8 mouse cellular contexts compared by ENCODE assay signal in genomic region chr4:40134468-40135102, GRCm38 (mm10). TPM values are rescaled to one million over a fixed set of nuclear protein-coding genes. Genes with fewer than 3 reads are reported as not detected.
A peak's percentile ranks its signal among the peaks of the same experiment; 100 is the strongest.
DNase-seq lines count a peak whose midpoint lies in the region; ATAC-seq and TF ChIP-seq lines count a peak whose summit lies in the region.

No protein-coding gene starts in this region.

- H3K4me1 ChIP-seq in cerebellum, adult 2 months (ENCODE audit: control insufficient read depth, insufficient read depth, low read length), result no peaks in the 10 kb centered on the region
- H3K4me1 ChIP-seq in hindbrain, embryonic 13.5 days (replicated peaks), result no peaks in the 10 kb centered on the region

- H3K27me3 ChIP-seq in cerebellum, adult 2 months (ENCODE audit: control insufficient read depth, insufficient read depth, low read length), result no peaks in the 10 kb centered on the region
- no peaks in the 10 kb centered on the region for H3K27me3 ChIP-seq in hindbrain, embryonic 13.5 days

- no peaks in the 10 kb centered on the region for H3K9me3 ChIP-seq in hindbrain, embryonic 13.5 days

- H3K4me2 ChIP-seq in hindbrain, embryonic 13.5 days, result no peak overlapping the region

- peak; percentile 90 for TF ChIP-seq CTCF in cerebellum, adult 2 months (IDR thresholded peaks at IDR 0.05; ENCODE audit: borderline replicate concordance, insufficient read depth, low read depth, low read length)

- peak; percentile 95 for ATAC-seq in frontal cortex, adult (ENCODE audit: low TSS enrichment)
- peak; percentile 75 for ATAC-seq in hindbrain, embryonic 13.5 days (ENCODE audit: low FRiP score)

- no peak for TF ChIP-seq POLR2A in cerebellum, adult 2 months (IDR thresholded peaks at IDR 0.05; ENCODE audit: borderline replicate concordance, insufficient read depth, low read length)

- H3K9ac ChIP-seq in hindbrain, embryonic 13.5 days, result no peak overlapping the region

- peak; percentile 76 for DNase-seq in MN1 (ENCODE audit: low spot score)
- DNase-seq in cerebellum, adult 2 months, result peak; percentile 65 to 76
- peak; percentile 55 for DNase-seq in layer of hippocampus, adult 9-11 months
- DNase-seq in lung, postnatal 14 days, result peak; percentile 88
- DNase-seq in retina, postnatal 1 day, result peak; percentile 88
- DNase-seq in thymus, postnatal 4 days, result peak; percentile 85

- no peak overlapping the region for H3K4me3 ChIP-seq in cerebellum, adult 2 months (replicated peaks; ENCODE audit: insufficient read depth, low read depth, low read length)
- no peak overlapping the region for H3K4me3 ChIP-seq in hindbrain, embryonic 13.5 days

- H3K27ac ChIP-seq in cerebellum, adult 2 months (ENCODE audit: insufficient read depth, low read length), result no peak overlapping the region
- no peak overlapping the region for H3K27ac ChIP-seq in hindbrain, embryonic 13.5 days

- no peaks in the 10 kb centered on the region for H3K36me3 ChIP-seq in hindbrain, embryonic 13.5 days

- 10% methylated on average over 9 of the region's 9 CpGs for WGBS in cerebellum, adult 2 months
- WGBS in hindbrain, embryonic 13.5 days, result 24% methylated on average over 9 of the region's 9 CpGs

RNA-seq across cellular contexts. Expression of gene Aco1, which starts 8.3 kb away (rescaled TPM):
- polyA plus RNA-seq in cerebellum, adult 2 months (2012; rRNA removed), result 29.4 and 32.1 TPM in 2 replicates
- 45.9 and 49.1 TPM in 2 replicates for polyA plus RNA-seq in hindbrain, embryonic 13.5 days (2015; fragmentation: Nextera tagmentation; extraction: Ambion mirVana)
